Mouse (Mus musculus) CH12.LX (cell line): ENCODE results near the gene Cdc14a. TPM values are rescaled to one million over a fixed set of nuclear protein-coding genes. Genes with fewer than 3 reads are reported as not detected.

Experiments
- DNase-seq: peaks from one replicate; pipeline ENCODE4 v3.0.0-alpha.2; 2013; ENCODE audit errors: extremely low read depth
- H3K27ac ChIP-seq: 2 replicates; pipeline ENCODE4 v1.5.1; 2012; ENCODE audit warnings: low read depth, mild to moderate bottlenecking, control low read depth, moderate library complexity; ENCODE audit not compliant: insufficient read depth
- H3K27me3 ChIP-seq: replicated peaks from 2 replicates; pipeline ENCODE3; 2012; ENCODE audit warnings: inconsistent platforms
- H3K36me3 ChIP-seq, 2 experiments: replicated peaks in 1 of 2; 2 replicates each; pipeline versions ENCODE3 to v1.6.1; 2012; ENCODE audit warnings: inconsistent platforms in 1 of 2, low read length in 1 of 2, mild to moderate bottlenecking in 1 of 2, mixed read lengths in 1 of 2, moderate library complexity in 1 of 2; ENCODE audit not compliant: control insufficient read depth in 1 of 2, insufficient read depth in 1 of 2
- H3K4me1 ChIP-seq, 2 experiments: 2 replicates each; pipeline ENCODE4 v1.6.1; 2012; ENCODE audit warnings: inconsistent platforms in 1 of 2, moderate library complexity in 1 of 2; ENCODE audit not compliant: insufficient read depth in 2 of 2, control insufficient read depth in 1 of 2
- H3K4me2 ChIP-seq: 2 replicates; pipeline ENCODE4 v1.6.1; 2012; ENCODE audit warnings: low read depth, mild to moderate bottlenecking, control low read depth; ENCODE audit not compliant: poor library complexity, insufficient read depth, severe bottlenecking
- H3K4me3 ChIP-seq, 3 experiments: fragments of 150-350 bp in 1 of 3; sonication (generic) in 1 of 3; replicated peaks in 1 of 3; 2 replicates each; pipeline versions ENCODE3 to v1.5.1; 2011 to 2012; ENCODE audit warnings: low read depth in 2 of 3, low read length in 2 of 3, mild to moderate bottlenecking in 2 of 3, moderate library complexity in 2 of 3, control low read depth in 1 of 3, improper control_type of control experiment in 1 of 3, inconsistent platforms in 1 of 3, mixed read lengths in 1 of 3; ENCODE audit not compliant: poor library complexity in 1 of 3
- H3K79me2 ChIP-seq: replicated peaks from 2 replicates; pipeline ENCODE4 v1.6.1; 2012; ENCODE audit warnings: mild to moderate bottlenecking, moderate library complexity; ENCODE audit not compliant: control insufficient read depth, poor library complexity, insufficient read depth, severe bottlenecking; ENCODE audit errors: extremely low read depth
- H3K9ac ChIP-seq: 2 replicates; pipeline ENCODE4 v1.6.1; 2012; ENCODE audit warnings: low read depth, mild to moderate bottlenecking, control low read depth, moderate library complexity; ENCODE audit not compliant: insufficient read depth
- H3K9me3 ChIP-seq: replicated peaks from 2 replicates; pipeline ENCODE3; 2012; ENCODE audit warnings: low read length, inconsistent platforms, mixed read lengths
- BHLHE40 ChIP-seq: IDR thresholded peaks from 2 replicates; pipeline ENCODE4 v1.6.1; 2011; ENCODE audit warnings: mild to moderate bottlenecking, low read depth, low read length, improper control_type of control experiment
- CHD1 ChIP-seq: IDR thresholded peaks from 2 replicates; pipeline ENCODE4 v1.6.1; 2012; ENCODE audit warnings: low read depth, low read length, improper control_type of control experiment, inconsistent platforms
- CHD2 ChIP-seq: IDR thresholded peaks from 2 replicates; pipeline ENCODE4 v1.6.1; 2011; ENCODE audit warnings: low read length, improper control_type of control experiment
- CTCF ChIP-seq, 2 experiments: IDR thresholded peaks in 1 of 2; conservative IDR thresholded peaks in 1 of 2; 2 replicates each; pipeline ENCODE4 v1.5.1; 2011 to 2012; ENCODE audit warnings: low read depth in 2 of 2, low read length in 2 of 2, improper control_type of control experiment in 1 of 2, inconsistent platforms in 1 of 2, mild to moderate bottlenecking in 1 of 2, moderate library complexity in 1 of 2
- E2F4 ChIP-seq: IDR thresholded peaks from 2 replicates; pipeline ENCODE4 v1.6.1; 2011; ENCODE audit warnings: low read depth, low read length, improper control_type of control experiment; ENCODE audit not compliant: insufficient replicate concordance
- ELF1 ChIP-seq: IDR thresholded peaks from 2 replicates; pipeline ENCODE4 v1.6.1; 2014; ENCODE audit warnings: low read depth, mild to moderate bottlenecking, inconsistent platforms, low read length, improper control_type of control experiment
- EP300 ChIP-seq: IDR thresholded peaks from 2 replicates; pipeline ENCODE4 v1.6.1; 2011; ENCODE audit warnings: low read length, improper control_type of control experiment
- ETS1 ChIP-seq: conservative IDR thresholded peaks from 2 replicates; pipeline ENCODE4 v1.6.1; 2012; ENCODE audit warnings: low read depth, mild to moderate bottlenecking, inconsistent platforms, low read length, improper control_type of control experiment, moderate library complexity
- GABPA ChIP-seq: IDR thresholded peaks from 2 replicates; pipeline ENCODE4 v1.6.1; 2012; ENCODE audit warnings: low read depth, low read length, improper control_type of control experiment, inconsistent platforms; ENCODE audit not compliant: insufficient replicate concordance
- HCFC1 ChIP-seq: IDR thresholded peaks from 2 replicates; pipeline ENCODE4 v1.6.1; 2012; ENCODE audit warnings: low read depth, mild to moderate bottlenecking, inconsistent platforms, low read length, improper control_type of control experiment
- IRF4 ChIP-seq: IDR thresholded peaks from 2 replicates; pipeline ENCODE4 v1.6.1; 2014; ENCODE audit warnings: low read depth, mild to moderate bottlenecking, inconsistent platforms, low read length, improper control_type of control experiment
- JUN ChIP-seq: IDR thresholded peaks from 2 replicates; pipeline ENCODE4 v1.6.1; 2011; ENCODE audit warnings: low read depth, mild to moderate bottlenecking, low read length, improper control_type of control experiment, moderate library complexity; ENCODE audit not compliant: insufficient read depth
- JUND ChIP-seq: conservative IDR thresholded peaks from 2 replicates; pipeline ENCODE4 v1.6.1; 2011; ENCODE audit warnings: low read depth, low read length, improper control_type of control experiment
- KAT2A ChIP-seq: IDR thresholded peaks from 2 replicates; pipeline ENCODE4 v1.6.1; 2012; ENCODE audit warnings: low read length, improper control_type of control experiment, inconsistent platforms; ENCODE audit not compliant: insufficient replicate concordance
- MAFK ChIP-seq: IDR thresholded peaks from 2 replicates; pipeline ENCODE4 v1.6.1; 2011; ENCODE audit warnings: low read length, improper control_type of control experiment; ENCODE audit not compliant: insufficient replicate concordance
- MAX ChIP-seq: IDR thresholded peaks from 2 replicates; pipeline ENCODE4 v1.6.1; 2011; ENCODE audit warnings: low read length, improper control_type of control experiment
- MAZ ChIP-seq: IDR thresholded peaks from 2 replicates; pipeline ENCODE4 v1.6.1; 2012; ENCODE audit warnings: low read depth, mild to moderate bottlenecking, inconsistent platforms, low read length, improper control_type of control experiment, moderate library complexity
- MEF2A ChIP-seq: IDR thresholded peaks from 2 replicates; pipeline ENCODE4 v1.6.1; 2014; ENCODE audit warnings: low read depth, mild to moderate bottlenecking, inconsistent platforms, low read length, improper control_type of control experiment, borderline replicate concordance
- MYC ChIP-seq: IDR thresholded peaks from 2 replicates; pipeline ENCODE4 v1.6.1; 2011; ENCODE audit warnings: low read depth, mild to moderate bottlenecking, improper control_type of control experiment, low read length
- NELFE ChIP-seq: IDR thresholded peaks from 2 replicates; pipeline ENCODE4 v1.6.1; 2011; ENCODE audit warnings: low read depth, low read length, improper control_type of control experiment
- NRF1 ChIP-seq: IDR thresholded peaks from 2 replicates; pipeline ENCODE4 v1.6.1; 2014; ENCODE audit warnings: low read depth, mild to moderate bottlenecking, inconsistent platforms, low read length, improper control_type of control experiment, moderate library complexity
- PAX5 ChIP-seq: IDR thresholded peaks from 2 replicates; pipeline ENCODE4 v1.6.1; 2012; ENCODE audit warnings: low read length, inconsistent platforms, mixed read lengths
- POLR2A ChIP-seq: IDR thresholded peaks from 2 replicates; pipeline ENCODE4 v1.6.1; 2011; ENCODE audit warnings: low read depth, mild to moderate bottlenecking, improper control_type of control experiment, low read length
- POLR2AphosphoS2 ChIP-seq: IDR thresholded peaks from 2 replicates; pipeline ENCODE4 v1.6.1; 2011; ENCODE audit warnings: low read depth, low read length, improper control_type of control experiment
- RAD21 ChIP-seq: IDR thresholded peaks from 2 replicates; pipeline ENCODE4 v1.6.1; 2011; ENCODE audit warnings: low read depth, mild to moderate bottlenecking, low read length, improper control_type of control experiment, moderate library complexity
- RCOR1 ChIP-seq: conservative IDR thresholded peaks from 2 replicates; pipeline ENCODE4 v1.6.1; 2012; ENCODE audit warnings: low read depth, mild to moderate bottlenecking, inconsistent platforms, low read length, improper control_type of control experiment
- SIN3A ChIP-seq: IDR thresholded peaks from 2 replicates; pipeline ENCODE4 v1.6.1; 2012; ENCODE audit warnings: low read length, improper control_type of control experiment, inconsistent platforms
- SMC3 ChIP-seq: IDR thresholded peaks from 2 replicates; pipeline ENCODE4 v1.6.1; 2011; ENCODE audit warnings: low read depth, low read length, improper control_type of control experiment
- TBP ChIP-seq: conservative IDR thresholded peaks from 2 replicates; pipeline ENCODE4 v1.6.1; 2011; ENCODE audit warnings: low read depth, low read length, improper control_type of control experiment
- TCF12 ChIP-seq: IDR thresholded peaks from 2 replicates; pipeline ENCODE4 v1.6.1; 2014; ENCODE audit warnings: low read depth, mild to moderate bottlenecking, inconsistent platforms, low read length, improper control_type of control experiment
- UBTF ChIP-seq: IDR thresholded peaks from 2 replicates; pipeline ENCODE4 v1.6.1; 2012; ENCODE audit warnings: low read depth, mild to moderate bottlenecking, inconsistent platforms, low read length, improper control_type of control experiment, moderate library complexity
- USF1 ChIP-seq: IDR thresholded peaks from 2 replicates; pipeline ENCODE4 v1.6.1; 2014; ENCODE audit warnings: low read depth, mild to moderate bottlenecking, inconsistent platforms, low read length, improper control_type of control experiment
- USF2 ChIP-seq: conservative IDR thresholded peaks from 2 replicates; pipeline ENCODE4 v1.6.1; 2011; ENCODE audit warnings: low read depth, low read length, improper control_type of control experiment
- ZC3H11A ChIP-seq: IDR thresholded peaks from 2 replicates; pipeline ENCODE4 v1.6.1; 2012; ENCODE audit warnings: low read depth, mild to moderate bottlenecking, inconsistent platforms, low read length, improper control_type of control experiment
- ZKSCAN1 ChIP-seq: IDR thresholded peaks from 2 replicates; pipeline ENCODE4 v1.6.1; 2012; ENCODE audit warnings: low read depth, inconsistent platforms, low read length, improper control_type of control experiment, borderline replicate concordance
- ZMIZ1 ChIP-seq: IDR thresholded peaks from 2 replicates; pipeline ENCODE4 v1.6.1; 2012; ENCODE audit warnings: low read depth, mild to moderate bottlenecking, inconsistent platforms, low read length, improper control_type of control experiment
- ZNF384 ChIP-seq: IDR thresholded peaks from 2 replicates; pipeline ENCODE4 v1.6.1; 2012; ENCODE audit warnings: low read depth, low read length, improper control_type of control experiment, inconsistent platforms
- dilution Hi-C: fragments of 300-500 bp; cut with MboI; formaldehyde crosslinking; loops from 2 replicates; pipeline ENCODE4 v1.14.3; 2020; ENCODE audit warnings: low sequenced_read_pairs; ENCODE audit not compliant: extremely low pct_unique_long_range_greater_than_20kb, extremely low pct_ligation_motif_present
- in situ Hi-C: fragments of 300-500 bp; cut with MboI; formaldehyde crosslinking; loops from 3 replicates; pipeline ENCODE4 v1.14.3; 2019; ENCODE audit warnings: low sequenced_read_pairs, low pct_ligation_motif_present, low pct_unique_long_range_greater_than_20kb, mixed read lengths
- polyA plus RNA-seq: library from polyadenylated mRNA; unstranded; fragments of >175 nt; gene quantifications from 2 replicates; pipeline ENCODE4 v1.2.1, GENCODE M21; 2012; ENCODE audit warnings: low read depth; ENCODE audit not compliant: insufficient read length
- total RNA-seq, 2 experiments: library from RNA; depleted of rRNA; stranded (reverse); fragments of 300-350 nt in 1 of 2; fragments of >200 nt in 1 of 2; gene quantifications; 2 replicates each; pipeline ENCODE4 v1.2.3; 2012 to 2014

Cdc14a gene
- total and polyA plus RNA-seq, 3 experiments, result 9.4 to 12.1 (median 9.8) TPM

DNA sequence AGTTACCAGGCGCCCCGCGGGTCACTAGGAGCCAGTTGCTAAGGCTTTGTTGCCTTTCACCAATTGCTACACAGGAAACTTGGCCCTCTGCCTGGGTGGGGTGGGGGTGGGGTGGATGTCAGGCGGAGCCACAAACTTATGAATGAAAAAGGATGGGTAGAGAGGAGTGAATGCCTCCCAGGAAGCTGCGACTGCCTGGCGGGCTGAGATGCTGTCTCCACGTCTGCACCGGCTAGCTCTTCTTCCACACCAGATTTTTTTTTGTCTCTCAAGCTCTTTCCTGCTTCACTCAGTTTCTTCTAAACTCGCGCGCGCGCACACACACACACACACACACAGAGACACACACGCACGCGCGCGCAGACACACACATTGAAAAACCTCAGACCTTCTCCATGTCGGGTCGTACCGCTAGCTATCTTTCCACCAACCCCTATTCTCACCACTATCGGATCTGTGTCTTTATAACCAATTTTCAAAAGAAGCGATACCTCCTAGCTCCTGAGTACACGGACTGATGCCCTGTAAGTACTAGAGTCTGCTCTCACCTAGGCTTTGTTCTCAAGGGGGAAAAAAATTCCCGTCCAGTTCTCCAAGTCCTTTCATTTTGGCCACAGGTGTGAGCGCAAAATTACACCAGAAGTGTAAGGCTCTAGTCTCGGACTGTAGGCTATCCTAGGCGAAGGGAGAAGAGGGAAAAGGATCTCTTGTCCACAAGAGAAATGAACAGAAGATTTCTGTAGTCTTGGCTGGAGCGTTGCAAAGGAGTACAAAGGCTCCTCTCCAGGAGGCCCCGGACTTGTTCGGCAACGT is 534 bp upstream of the Cdc14a start:
- Histone ChIP-seq H3K4me2 (peak overlapping the region; percentile 96), H3K36me3 (peaks cover 12 to 25% of the 10 kb centered on the region in 2 experiments), H3K27me3 (no peaks in the 10 kb centered on the region), H3K9ac (peak overlapping the region; percentile 98), H3K4me3 (peak overlapping the region; percentile 72 to 93 (median 82)), H3K79me2 (peaks cover 17% of the 10 kb centered on the region), H3K27ac (peak overlapping the region; percentile 91), H3K4me1 (peaks cover 7 to 31% of the 10 kb centered on the region in 2 experiments), H3K9me3 (peaks cover 4% of the 10 kb centered on the region)
- in situ Hi-C loops, result loop anchor here (5.0 kb wide), 1 partner anchor 63 kb away; no protein-coding TSS in a partner anchor
- dilution Hi-C loops, result no loop called here
- peak; percentile 64 for DNase-seq
- TF ChIP-seq NELFE (peak; percentile 49; the same call in 1 of the 2 replicates), JUN (no peak), UBTF (no peak; the same call in 1 of the 2 replicates), MAFK (no peak), RAD21 (no peak), SMC3 (no peak), GABPA (no peak), CHD2 (no peak; the same call in 1 of the 2 replicates), MYC (no peak), ZC3H11A (no peak), POLR2AphosphoS2 (no peak), EP300 (no peak; the same call in 1 of the 2 replicates), BHLHE40 (peak; percentile 37; the same call in 1 of the 2 replicates), KAT2A (no peak), TBP (no peak), NRF1 (peak; percentile 75), RCOR1 (no peak; the same call in 1 of the 2 replicates), JUND (no peak), PAX5 (no peak), ZMIZ1 (no peak; the same call in none of the 2 replicates), USF1 (no peak), ELF1 (no peak), MAX (no peak; the same call in 1 of the 2 replicates), ZNF384 (peak; percentile 3; the same call in 1 of the 2 replicates), CTCF (conservative IDR thresholded peaks at IDR 0.05 in 1 of 2, IDR thresholded peaks at IDR 0.05 in 1 of 2; ENCODE audit: low read depth in 2 of 2, low read length in 2 of 2) (no peak), ETS1 (peak; percentile 5; the same call in 1 of the 2 replicates), ZKSCAN1 (no peak), MEF2A (0 out of 2 replicates have a peak, but pooled peaks have one; percentile 2), HCFC1 (peak; percentile 47), CHD1 (peak; percentile 74; the same call in 1 of the 2 replicates), SIN3A (peak; percentile 14), MAZ (peak; percentile 77; the same call in 1 of the 2 replicates), TCF12 (peak; percentile 25; the same call in 1 of the 2 replicates), USF2 (no peak), POLR2A (peak; percentile 64; the same call in 1 of the 2 replicates), E2F4 (0 out of 2 replicates have a peak, but pooled peaks have one; percentile 30), IRF4 (no peak; the same call in 1 of the 2 replicates)
